Mouse (Mus musculus): ENCODE measurements around the gene Cdc42ep3.

GRCm38 (mm10) chr17:79334701-79335100 lies 20.2 kb downstream of the Cdc42ep3 start:
- TF ChIP-seq CEBPB (IDR thresholded peaks at IDR 0.05; ENCODE audit: low read depth) (no peak), MAX (IDR thresholded peaks at IDR 0.05) (no peak), CTCF (IDR thresholded peaks at IDR 0.05; ENCODE audit: control insufficient read depth, insufficient read depth, insufficient read length) (no peak), MYOG (IDR thresholded peaks at IDR 0.05; ENCODE audit: control insufficient read depth, extremely low read depth, insufficient read length) (no peak), USF1 (IDR thresholded peaks at IDR 0.05; ENCODE audit: low read depth) (no peak), MYOD1 (IDR thresholded peaks at IDR 0.05; ENCODE audit: control insufficient read depth, insufficient read length, low read depth) (no peak)
